Mouse (Mus musculus) kidney, adult 2 months (tissue): ENCODE measurements around the gene Grm8. TPM values are rescaled to one million over a fixed set of nuclear protein-coding genes. Genes with fewer than 3 reads are reported as not detected.

Source experiments
- DNase-seq: peaks from one replicate; pipeline ENCODE4 v3.0.0; 2021
- H3K27ac ChIP-seq: fragments of 200-500 bp; 2 replicates; pipeline ENCODE4 v1.5.1; 2012; ENCODE audit warnings: low read depth, low read length, control low read depth, inconsistent platforms; ENCODE audit not compliant: insufficient read depth
- H3K27me3 ChIP-seq: fragments of 200-500 bp; replicated peaks from 2 replicates; pipeline ENCODE4 v1.6.1; 2012; ENCODE audit warnings: mild to moderate bottlenecking, moderate library complexity, low read length, inconsistent platforms; ENCODE audit not compliant: control insufficient read depth, insufficient read depth
- H3K36me3 ChIP-seq: fragments of 200-500 bp; 2 replicates; pipeline ENCODE4 v1.6.1; 2012; ENCODE audit warnings: mild to moderate bottlenecking, moderate library complexity, low read length, inconsistent platforms; ENCODE audit not compliant: control insufficient read depth, insufficient read depth
- H3K4me1 ChIP-seq: fragments of 200-500 bp; 2 replicates; pipeline ENCODE4 v1.6.1; 2011; ENCODE audit warnings: low read length; ENCODE audit not compliant: control insufficient read depth, insufficient read depth
- H3K4me3 ChIP-seq: fragments of 200-500 bp; 2 replicates; pipeline ENCODE4 v1.5.1; 2011; ENCODE audit warnings: mild to moderate bottlenecking, low read depth, low read length, control low read depth; ENCODE audit not compliant: insufficient read depth
- CTCF ChIP-seq: fragments of 200-500 bp; conservative IDR thresholded peaks from 2 replicates; pipeline ENCODE4 v1.5.1; 2011; ENCODE audit warnings: low read depth, mild to moderate bottlenecking, control low read depth, low read length, moderate library complexity, mixed read lengths; ENCODE audit not compliant: insufficient read depth, insufficient read length
- POLR2A ChIP-seq: fragments of 200-500 bp; IDR thresholded peaks from one replicate; pipeline ENCODE4 v1.6.1; 2011; ENCODE audit warnings: low read depth, low read length, control low read depth
- WGBS: fragments of 180-500 bp; shearing (Covaris S2); methylation state at CpG from one replicate; pipeline ENCODE4 v1.1.7; 2018; 5-methylcytosine and 5-hydroxymethylcytosine counted together
- polyA plus RNA-seq: library from polyadenylated mRNA; depleted of rRNA; stranded (reverse); fragments of >200 nt; gene quantifications from 2 replicates; pipeline ENCODE4 v1.2.3, GENCODE M21; 2012

Grm8 gene
- polyA plus RNA-seq, 1 experiment = not detected

DNA sequence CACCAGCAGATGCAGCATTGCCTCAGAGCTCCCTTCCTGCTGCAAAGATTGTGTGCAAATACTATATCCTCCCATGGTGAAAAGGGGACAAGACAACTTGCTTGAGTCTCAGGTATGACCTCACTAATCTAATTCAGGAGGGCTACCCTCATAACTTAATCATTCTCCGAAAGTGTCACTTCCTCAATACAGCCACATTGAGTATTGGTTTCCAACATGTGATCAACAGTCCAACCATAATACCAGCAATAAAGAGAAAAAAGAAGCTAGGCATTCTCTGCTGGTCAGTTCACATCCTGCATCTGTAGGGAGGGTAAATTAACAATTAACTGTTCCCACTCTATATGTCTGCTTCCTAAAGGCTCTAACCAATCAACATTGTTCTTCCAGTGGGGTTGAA, 94.2 kb downstream of the Grm8 start:
- Histone ChIP-seq H3K36me3 (no peaks in the 10 kb centered on the region), H3K4me1 (no peaks in the 10 kb centered on the region), H3K4me3 (no peak overlapping the region), H3K27ac (no peak overlapping the region), H3K27me3 (no peaks in the 10 kb centered on the region)
- WGBS = 95% methylated on average over 1 of the region's 1 CpGs
- no peak for TF ChIP-seq CTCF
- no peak for TF ChIP-seq POLR2A
- DNase-seq = no peak

DNA sequence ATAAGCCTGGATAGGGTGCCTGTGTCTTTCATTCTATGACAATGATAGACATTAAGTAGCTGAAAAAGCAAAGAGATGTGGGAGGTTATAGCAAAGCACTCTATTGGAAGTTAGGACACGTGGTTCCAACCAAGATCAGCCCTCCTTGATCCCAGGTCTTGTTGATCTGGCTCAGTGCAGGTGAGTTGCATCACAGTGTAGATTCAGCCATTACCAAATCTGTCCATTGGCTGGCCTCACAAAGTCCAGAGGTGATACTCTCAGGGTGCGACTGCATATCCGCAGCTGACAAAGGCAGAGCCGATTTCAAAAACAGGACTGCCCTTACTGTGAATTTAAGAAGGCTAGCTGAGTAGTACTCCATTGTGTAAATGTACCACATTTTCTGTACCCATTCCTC, 103.0 kb downstream of the Grm8 start:
- DNase-seq = no peak
- TF ChIP-seq POLR2A = no peak
- no peak for TF ChIP-seq CTCF
- Histone ChIP-seq H3K36me3 (no peaks in the 10 kb centered on the region), H3K4me3 (no peak overlapping the region), H3K27me3 (no peaks in the 10 kb centered on the region), H3K4me1 (no peaks in the 10 kb centered on the region), H3K27ac (no peak overlapping the region)
- 93% methylated on average over 4 of the region's 4 CpGs for WGBS

DNA sequence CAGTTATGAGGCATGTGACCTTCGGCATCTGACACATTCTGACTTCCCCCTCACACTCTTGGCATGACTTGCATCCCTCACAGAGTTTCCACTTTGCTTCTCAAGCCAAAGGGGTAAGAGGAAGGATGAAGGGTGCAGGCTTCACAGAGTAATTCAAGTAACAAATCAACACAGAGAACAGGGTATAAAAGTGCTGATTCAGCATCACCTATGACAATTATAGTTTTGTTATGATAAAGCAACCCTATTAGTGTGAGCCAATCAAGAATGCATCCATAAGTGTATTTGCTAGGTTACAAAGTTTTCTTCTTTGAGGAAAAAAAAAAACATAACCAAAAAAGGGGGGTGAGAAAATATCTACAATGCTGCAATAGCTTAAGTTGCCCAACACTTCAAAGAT, 117.3 kb downstream of the Grm8 start:
- no peak overlapping the region for H3K27ac ChIP-seq
- H3K27me3 ChIP-seq = no peaks in the 10 kb centered on the region; the same call in 1 of the 2 replicates
- DNase-seq = no peak
- H3K36me3 ChIP-seq = no peaks in the 10 kb centered on the region
- H3K4me1 ChIP-seq = no peaks in the 10 kb centered on the region
- H3K4me3 ChIP-seq = no peak overlapping the region
- TF ChIP-seq POLR2A (no peak), CTCF (no peak)
- WGBS = 85% methylated on average over 1 of the region's 1 CpGs

DNA sequence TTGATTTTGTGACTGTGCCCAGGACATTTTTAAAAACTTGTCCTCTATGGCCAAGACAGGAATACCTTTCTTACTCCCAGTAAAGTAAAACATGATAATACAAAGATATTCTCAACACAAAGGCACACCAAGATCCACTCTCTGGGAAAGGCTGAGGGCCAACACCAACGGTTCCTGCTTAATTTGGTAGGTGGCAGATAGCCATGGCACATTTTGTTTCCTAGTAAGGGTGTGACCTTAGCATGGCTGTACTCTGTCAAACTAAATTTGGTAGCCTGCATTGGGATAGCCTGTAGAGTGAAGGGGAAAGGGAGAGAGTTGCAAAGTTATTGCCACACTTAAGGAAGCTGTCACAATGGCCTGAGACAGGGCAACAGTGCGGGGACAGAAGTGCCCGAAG, 128.0 kb downstream of the Grm8 start:
- H3K27me3 ChIP-seq = no peaks in the 10 kb centered on the region
- no peaks in the 10 kb centered on the region for H3K36me3 ChIP-seq
- no peak overlapping the region for H3K4me3 ChIP-seq
- no peak overlapping the region for H3K27ac ChIP-seq
- no peak for DNase-seq
- no peaks in the 10 kb centered on the region for H3K4me1 ChIP-seq
- WGBS = 75% methylated on average over 3 of the region's 3 CpGs
- TF ChIP-seq CTCF (no peak), POLR2A (no peak)

DNA sequence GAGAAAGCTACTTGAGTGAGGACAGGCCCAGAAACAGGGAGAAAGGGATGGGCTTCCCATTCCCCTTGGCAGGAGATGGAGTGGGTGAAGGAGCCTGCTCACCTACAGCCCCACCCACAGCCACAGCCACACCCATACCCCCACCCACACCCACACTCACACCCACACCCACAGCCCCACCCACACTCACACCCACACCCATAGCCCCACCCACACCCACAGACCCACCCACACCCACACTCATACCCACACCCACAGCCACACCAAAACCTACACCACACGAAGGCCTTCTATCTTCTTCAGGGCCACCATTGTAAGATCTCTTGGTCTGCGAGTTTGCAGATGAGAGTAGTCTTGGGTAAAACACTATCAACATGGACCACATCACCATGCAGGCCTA, 137.7 kb downstream of the Grm8 start:
- Histone ChIP-seq H3K36me3 (no peaks in the 10 kb centered on the region), H3K27ac (no peak overlapping the region), H3K27me3 (no peaks in the 10 kb centered on the region), H3K4me1 (no peaks in the 10 kb centered on the region), H3K4me3 (no peak overlapping the region)
- TF ChIP-seq CTCF (no peak), POLR2A (no peak)
- WGBS = 93% methylated on average over 2 of the region's 2 CpGs
- DNase-seq = no peak

DNA sequence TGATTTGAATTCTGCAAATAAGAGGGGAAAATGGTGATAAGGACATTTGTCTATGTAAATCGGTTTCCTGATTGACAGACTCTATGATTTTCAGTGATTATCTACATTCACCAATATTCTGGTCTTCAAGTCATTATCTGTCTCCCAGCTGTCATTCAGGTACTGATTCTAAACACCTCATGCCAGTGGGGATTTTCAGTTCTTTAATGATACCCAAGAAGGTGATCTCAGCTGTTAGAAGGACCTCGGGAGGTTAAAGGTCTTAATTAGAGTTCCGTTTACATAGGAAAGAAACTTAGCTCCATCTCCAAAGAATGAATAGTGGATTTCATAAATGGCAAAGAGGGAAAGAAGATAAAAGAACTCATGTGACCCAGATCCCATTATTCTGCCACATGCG, 143.7 kb downstream of the Grm8 start:
- TF ChIP-seq CTCF (no peak), POLR2A (no peak)
- 80% methylated on average over 4 of the region's 4 CpGs for WGBS
- H3K27ac ChIP-seq = no peak overlapping the region
- H3K4me3 ChIP-seq = no peak overlapping the region
- DNase-seq = no peak
- no peaks in the 10 kb centered on the region for H3K4me1 ChIP-seq
- no peaks in the 10 kb centered on the region for H3K36me3 ChIP-seq
- no peaks in the 10 kb centered on the region; the same call in 1 of the 2 replicates for H3K27me3 ChIP-seq

DNA sequence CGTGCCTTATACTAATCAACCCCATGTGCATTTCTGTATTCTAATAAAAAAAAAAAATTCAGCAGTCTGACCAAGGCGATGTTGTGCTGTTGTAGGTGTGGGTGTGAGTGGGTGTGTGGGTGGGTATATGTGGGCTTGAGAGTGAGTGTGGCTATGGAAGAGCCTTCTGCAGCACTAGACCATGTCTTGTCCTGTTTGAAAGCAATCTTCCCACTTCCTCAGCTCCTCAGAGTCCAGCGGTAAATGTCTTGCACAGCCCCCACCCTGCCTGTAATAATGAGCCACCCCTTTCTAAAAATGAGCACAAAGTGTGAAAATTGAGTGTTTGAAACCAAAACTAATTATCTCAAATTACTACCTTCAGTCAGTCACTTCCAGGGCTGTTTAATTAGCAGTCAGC, 152.4 kb downstream of the Grm8 start:
- Histone ChIP-seq H3K27me3 (no peaks in the 10 kb centered on the region), H3K4me3 (no peak overlapping the region), H3K27ac (no peak overlapping the region), H3K4me1 (no peaks in the 10 kb centered on the region), H3K36me3 (no peaks in the 10 kb centered on the region)
- TF ChIP-seq CTCF (no peak), POLR2A (no peak)
- WGBS = 86% methylated on average over 3 of the region's 3 CpGs
- DNase-seq = no peak

DNA sequence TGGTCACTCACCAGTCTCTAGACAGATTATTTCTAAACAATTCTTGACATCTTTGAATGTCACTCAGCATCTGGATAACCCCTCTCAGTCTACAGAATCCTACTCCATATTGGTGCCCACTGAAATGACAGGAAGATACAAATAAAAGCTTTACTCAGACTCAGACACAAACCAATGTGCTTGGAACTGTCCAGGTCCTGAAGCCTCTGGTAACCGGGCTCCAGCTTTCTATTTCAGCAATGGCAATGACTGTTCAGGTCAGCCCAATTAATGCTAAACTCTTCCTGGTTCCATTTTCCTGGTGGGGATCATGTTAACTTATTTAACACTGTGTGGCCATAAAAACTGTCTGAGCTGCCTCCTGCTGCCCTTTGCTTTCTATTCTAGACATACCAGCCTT, 153.0 kb downstream of the Grm8 start:
- no peak for DNase-seq
- 15% methylated on average over 1 of the region's 1 CpGs for WGBS
- Histone ChIP-seq H3K36me3 (no peaks in the 10 kb centered on the region), H3K27ac (no peak overlapping the region), H3K4me3 (no peak overlapping the region), H3K4me1 (no peaks in the 10 kb centered on the region), H3K27me3 (no peaks in the 10 kb centered on the region)
- no peak for TF ChIP-seq POLR2A
- TF ChIP-seq CTCF = no peak
